Mouse (Mus musculus) lung, postnatal 0 days (tissue): ENCODE results near the gene Rpf1. TPM values are rescaled to one million over a fixed set of nuclear protein-coding genes. Genes with fewer than 3 reads are reported as not detected.

Source experiments
- ATAC-seq: fragments of 200-750 bp; cut with Nextera tagmentation; 2 replicates; pipeline ENCODE4 v1.8.0; 2017; ENCODE audit warnings: moderate library complexity
- DNase-seq: peaks from one replicate; pipeline ENCODE4 v3.0.0-alpha.2; 2016; ENCODE audit warnings: low spot score
- H3K27ac ChIP-seq: fragments of 300-500 bp; sonication (generic); 2 replicates; pipeline ENCODE4 v1.5.1; 2014; ENCODE audit warnings: antibody characterized with exemption, mild to moderate bottlenecking, low read length, mixed read lengths
- H3K27me3 ChIP-seq: fragments of 300-500 bp; sonication (generic); replicated peaks from 2 replicates; pipeline ENCODE4 v1.6.1; 2014; ENCODE audit warnings: low read length, mixed read lengths; ENCODE audit not compliant: insufficient read depth
- H3K36me3 ChIP-seq: fragments of 300-500 bp; sonication (generic); 2 replicates; pipeline ENCODE4 v1.6.1; 2014; ENCODE audit warnings: low read length, mixed read lengths; ENCODE audit not compliant: insufficient read depth
- H3K4me1 ChIP-seq: fragments of 300-500 bp; sonication (generic); 2 replicates; pipeline ENCODE4 v1.6.1; 2014; ENCODE audit warnings: antibody characterized with exemption, low read depth, low read length, mixed read lengths; ENCODE audit not compliant: insufficient read depth
- H3K4me2 ChIP-seq: fragments of 300-500 bp; sonication (generic); replicated peaks from 2 replicates; pipeline ENCODE4 v1.6.1; 2014; ENCODE audit warnings: low read depth, mild to moderate bottlenecking, low read length, moderate library complexity, mixed read lengths
- H3K4me3 ChIP-seq: fragments of 300-500 bp; sonication (generic); 2 replicates; pipeline ENCODE4 v1.5.1; 2014; ENCODE audit warnings: low read depth, low read length
- H3K9ac ChIP-seq: fragments of 300-500 bp; sonication (generic); replicated peaks from 2 replicates; pipeline ENCODE4 v1.6.1; 2014; ENCODE audit warnings: low read depth, mild to moderate bottlenecking
- H3K9me3 ChIP-seq: fragments of 300-500 bp; sonication (generic); 2 replicates; pipeline ENCODE4 v1.6.1; 2016; ENCODE audit warnings: low read length, mixed read lengths
- CTCF ChIP-seq: IDR thresholded peaks from 2 replicates; pipeline ENCODE4 v1.5.1; 2016; ENCODE audit warnings: antibody characterized with exemption, mild to moderate bottlenecking
- EP300 ChIP-seq: IDR thresholded peaks from 2 replicates; pipeline ENCODE4 v1.6.1; 2016; ENCODE audit warnings: antibody characterized with exemption, mild to moderate bottlenecking, control low read depth
- WGBS: fragments of 180-500 bp; shearing (Covaris S2); extraction: QIAGEN DNeasy Blood & Tissue Kit; methylation state at CpG from one replicate; pipeline ENCODE4 v1.1.7; 2014; 5-methylcytosine and 5-hydroxymethylcytosine counted together
- polyA plus RNA-seq: library from polyadenylated mRNA; unstranded; fragments of >200 nt; fragmentation: Nextera tagmentation; extraction: Ambion mirVana; gene quantifications from 2 replicates; pipeline ENCODE4 v1.2.1, GENCODE M21; 2015

The Rpf1 gene
- polyA plus RNA-seq, 1 experiment from 2014 or later, result 39.8 TPM

- no peak overlapping the region for H3K27ac ChIP-seq
- no peak for ATAC-seq
- H3K27me3 ChIP-seq, result no peaks in the 10 kb centered on the region
- 28% methylated on average over 1 of the region's 1 CpGs for WGBS
- H3K9ac ChIP-seq, result no peak overlapping the region
- no peaks in the 10 kb centered on the region for H3K9me3 ChIP-seq
- no peaks in the 10 kb centered on the region for H3K4me1 ChIP-seq
- H3K4me2 ChIP-seq, result no peak overlapping the region
- H3K4me3 ChIP-seq, result no peak overlapping the region
- TF ChIP-seq EP300 (no peak), CTCF (no peak)
- no peak for DNase-seq
- H3K36me3 ChIP-seq, result no peaks in the 10 kb centered on the region
These were observed 22.4 kb upstream of the Rpf1 start for GRCm38 (mm10) chr3:146543632-146544031.

- H3K9me3 ChIP-seq, result no peaks in the 10 kb centered on the region
- ATAC-seq (no peak), DNase-seq (peak; percentile 15)
- H3K4me1 ChIP-seq, result no peaks in the 10 kb centered on the region
- H3K4me2 ChIP-seq, result no peak overlapping the region
- no peaks in the 10 kb centered on the region for H3K27me3 ChIP-seq
- TF ChIP-seq EP300 (no peak), CTCF (no peak)
- H3K9ac ChIP-seq, result no peak overlapping the region
- WGBS, result 32% methylated on average over 4 of the region's 4 CpGs
- no peak overlapping the region for H3K4me3 ChIP-seq
- H3K36me3 ChIP-seq, result no peaks in the 10 kb centered on the region
- no peak overlapping the region for H3K27ac ChIP-seq
These were observed 19.5 kb upstream of the Rpf1 start for GRCm38 (mm10) chr3:146540521-146541273.

- Histone ChIP-seq H3K9ac (no peak overlapping the region), H3K9me3 (no peaks in the 10 kb centered on the region), H3K36me3 (no peaks in the 10 kb centered on the region), H3K27me3 (no peaks in the 10 kb centered on the region), H3K4me1 (no peaks in the 10 kb centered on the region), H3K27ac (no peak overlapping the region), H3K4me2 (no peak overlapping the region), H3K4me3 (no peak overlapping the region)
- ATAC-seq (no peak), DNase-seq (no peak)
- TF ChIP-seq CTCF (no peak), EP300 (no peak)
- WGBS, result 63% methylated on average over 6 of the region's 6 CpGs
These were observed 13.8 kb upstream of the Rpf1 start for GRCm38 (mm10) chr3:146534986-146535385.

- H3K4me2 ChIP-seq, result no peak overlapping the region
- H3K4me3 ChIP-seq, result no peak overlapping the region
- DNase-seq (no peak), ATAC-seq (no peak)
- no peaks in the 10 kb centered on the region for H3K27me3 ChIP-seq
- no peaks in the 10 kb centered on the region for H3K36me3 ChIP-seq
- H3K27ac ChIP-seq, result no peak overlapping the region
- 45% methylated on average over 2 of the region's 2 CpGs for WGBS
- H3K4me1 ChIP-seq, result no peaks in the 10 kb centered on the region
- TF ChIP-seq EP300 (no peak), CTCF (no peak)
- H3K9ac ChIP-seq, result no peak overlapping the region
- no peaks in the 10 kb centered on the region for H3K9me3 ChIP-seq
These were observed 7.1 kb upstream of the Rpf1 start for GRCm38 (mm10) chr3:146528335-146528734.

- 8% methylated on average over 8 of the region's 8 CpGs for WGBS
- peak overlapping the region; percentile 76 for H3K4me2 ChIP-seq
- H3K9ac ChIP-seq, result peak overlapping the region; percentile 75
- TF ChIP-seq EP300 (no peak), CTCF (no peak)
- H3K36me3 ChIP-seq, result 0 out of 2 replicates have a peak, but pooled peaks cover 14% of the 10 kb centered on the region
- H3K9me3 ChIP-seq, result no peaks in the 10 kb centered on the region
- no peaks in the 10 kb centered on the region for H3K4me1 ChIP-seq
- no peaks in the 10 kb centered on the region for H3K27me3 ChIP-seq
- peak overlapping the region; percentile 91 for H3K4me3 ChIP-seq
- H3K27ac ChIP-seq, result peak overlapping the region; percentile 99
- ATAC-seq (no peak), DNase-seq (no peak)
These were observed 407 bp upstream of the Rpf1 start for GRCm38 (mm10) chr3:146521652-146522020.

- peak overlapping the region; percentile 75 for H3K9ac ChIP-seq
- no peak for ATAC-seq
- H3K9me3 ChIP-seq, result no peaks in the 10 kb centered on the region
These were observed 917 bp downstream of the Rpf1 start for GRCm38 (mm10) chr3:146520226-146520797.

More at GRCm38 (mm10) chr3:146520226-146520797, 917 bp downstream of the Rpf1 start:
- Histone ChIP-seq H3K36me3 (0 out of 2 replicates have a peak, but pooled peaks cover 14% of the 10 kb centered on the region), H3K4me3 (peak overlapping the region; percentile 91), H3K4me2 (peak overlapping the region; percentile 76), H3K27me3 (no peaks in the 10 kb centered on the region), H3K4me1 (no peaks in the 10 kb centered on the region), H3K27ac (peak overlapping the region; percentile 99)
- WGBS, result 27% methylated on average over 5 of the region's 5 CpGs
- DNase-seq, result peak; percentile 11
- no peak for TF ChIP-seq EP300
- peak; percentile 29 for TF ChIP-seq CTCF
